Mouse (Mus musculus): ENCODE data around the gene Cisd1.

DNA sequence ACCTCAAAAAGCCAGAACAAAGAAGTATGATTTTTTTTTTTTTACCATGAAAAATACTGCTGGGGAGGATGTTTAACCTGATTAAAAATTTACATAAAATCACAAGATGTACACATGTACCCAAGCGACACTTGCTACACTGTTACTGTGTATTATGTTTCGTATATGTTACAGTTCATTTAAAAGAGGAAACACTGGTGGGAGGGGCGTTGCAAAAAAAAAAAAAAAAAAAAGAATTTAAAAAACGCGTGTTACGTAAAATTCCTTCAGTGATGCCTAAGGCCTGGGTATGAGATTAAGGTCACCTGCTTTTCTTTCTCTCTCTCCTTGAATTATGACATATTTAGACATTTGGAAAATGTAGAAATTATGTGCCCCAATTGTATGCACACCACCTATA, 38.0 kb downstream of the Cisd1 start:
- no peak for TF ChIP-seq EP300 (IDR thresholded peaks at IDR 0.05; ENCODE audit: low read depth)
- TF ChIP-seq CTCF (IDR thresholded peaks at IDR 0.05; ENCODE audit: low read depth), result no peak

All from liver, embryonic 14.5 days (tissue).